Mouse (Mus musculus) urinary bladder, adult 18-20 months (tissue): ENCODE measurements around the gene Wsb1.
"Not testable (repeated sequence)": the region's sequence is repeated elsewhere in the genome, so short reads cannot be mapped to it uniquely, and the experiment has no call there.

ENCODE experiments used
- DNase-seq, 2 experiments: peaks; one replicate each; pipeline ENCODE4 v3.0.0; 2022; ENCODE audit warnings: low spot score in 2 of 2, mixed read lengths in 2 of 2

The Wsb1 gene

DNA sequence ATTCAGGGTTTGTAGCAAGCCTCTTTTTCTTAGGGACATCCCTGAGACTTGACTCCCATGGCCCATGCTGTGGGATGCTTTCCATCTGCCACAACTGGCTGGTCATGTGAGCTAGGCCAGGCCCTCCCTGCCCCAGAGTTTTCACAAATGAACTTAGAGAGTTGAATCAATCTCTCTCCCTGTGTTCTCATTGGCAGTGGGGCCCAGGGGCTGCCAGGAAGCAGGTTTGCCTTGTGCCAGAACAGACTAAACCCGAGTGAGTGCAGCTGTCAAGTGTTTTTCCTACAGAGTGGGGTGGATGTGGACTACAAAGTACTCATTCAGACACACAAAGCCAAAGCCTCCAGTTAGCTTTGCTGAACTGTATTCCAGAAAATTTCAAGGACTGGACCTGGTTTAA, 12.7 kb upstream of the Wsb1 start:
- no peak for DNase-seq

- DNase-seq: no peak
These were observed 9.9 kb upstream of the Wsb1 start for GRCm38 (mm10) chr11:79264376-79264775.

DNA sequence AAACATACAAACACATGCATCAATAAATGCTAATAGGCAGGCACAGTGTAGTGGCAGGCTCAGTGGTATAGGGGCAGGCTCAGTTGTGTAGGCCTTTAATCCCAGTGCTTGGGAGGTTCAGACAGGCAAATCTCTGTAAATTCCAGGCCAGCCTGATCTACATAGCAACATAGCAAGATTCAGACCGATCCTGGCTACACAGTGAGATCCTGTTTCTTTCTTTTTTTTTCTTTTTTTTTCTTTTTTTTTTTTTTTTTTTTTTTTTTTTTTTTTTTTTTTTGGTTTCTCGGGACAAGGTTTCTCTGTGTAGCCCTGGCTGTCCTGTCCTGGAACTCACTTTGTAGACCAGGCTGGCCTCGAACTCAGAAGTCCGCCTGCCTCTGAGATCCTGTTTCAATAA, 5.7 kb upstream of the Wsb1 start:
- DNase-seq: not testable (repeated sequence)

DNA sequence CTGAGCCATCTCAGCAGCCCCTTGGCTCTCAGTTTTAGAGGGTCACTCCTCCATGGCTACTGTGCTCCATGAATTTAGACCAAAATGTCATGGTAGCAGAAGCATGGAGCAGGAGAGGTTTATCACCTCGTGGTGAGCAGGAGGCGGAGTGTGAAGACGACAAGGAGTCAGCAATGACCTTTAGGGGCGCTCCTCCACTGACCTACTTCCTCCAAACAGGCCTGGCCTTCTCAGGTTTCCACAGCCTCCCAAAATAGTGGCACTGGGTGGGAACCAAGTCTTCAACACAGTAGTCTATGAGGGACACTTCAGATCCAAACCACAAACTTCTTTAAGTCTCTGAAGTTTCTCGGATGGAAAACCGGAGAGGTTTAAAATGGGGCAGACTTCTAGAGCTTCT, 4.3 kb upstream of the Wsb1 start:
- no peak for DNase-seq

- DNase-seq: peak; percentile 33 to 62
These were observed 705 bp downstream of the Wsb1 start for GRCm38 (mm10) chr11:79253542-79254390.

DNA sequence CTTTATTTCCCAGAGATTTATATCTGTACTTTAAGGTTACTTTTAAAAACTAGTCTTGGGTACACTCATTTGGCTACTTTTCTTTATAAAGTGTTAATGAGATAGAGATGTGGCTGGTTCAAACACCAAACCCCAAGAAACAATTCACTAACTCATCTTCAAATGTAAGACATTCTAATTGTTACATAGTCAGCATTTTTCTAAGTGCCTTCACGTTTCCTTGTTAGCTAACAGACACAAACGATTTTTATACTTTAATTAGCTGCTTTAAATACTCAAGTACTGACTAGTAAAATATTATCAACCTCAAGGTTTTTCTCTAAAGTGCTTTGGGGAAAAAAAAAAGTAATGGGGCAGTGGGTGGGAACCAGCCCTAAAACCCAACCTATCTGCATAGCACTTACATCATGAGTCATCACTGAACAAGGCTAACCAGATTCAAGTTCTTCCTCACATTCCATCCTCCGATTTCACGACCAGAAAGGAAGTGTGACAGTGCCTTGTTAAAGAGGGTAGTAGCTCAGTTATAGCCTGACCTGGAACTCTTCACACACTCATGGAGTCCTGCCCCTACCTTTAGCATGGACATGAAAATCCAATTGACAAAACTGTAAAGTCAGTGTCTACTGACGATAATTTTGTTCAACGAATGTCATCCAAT, 1.5 kb downstream of the Wsb1 start:
- DNase-seq: no peak

DNA sequence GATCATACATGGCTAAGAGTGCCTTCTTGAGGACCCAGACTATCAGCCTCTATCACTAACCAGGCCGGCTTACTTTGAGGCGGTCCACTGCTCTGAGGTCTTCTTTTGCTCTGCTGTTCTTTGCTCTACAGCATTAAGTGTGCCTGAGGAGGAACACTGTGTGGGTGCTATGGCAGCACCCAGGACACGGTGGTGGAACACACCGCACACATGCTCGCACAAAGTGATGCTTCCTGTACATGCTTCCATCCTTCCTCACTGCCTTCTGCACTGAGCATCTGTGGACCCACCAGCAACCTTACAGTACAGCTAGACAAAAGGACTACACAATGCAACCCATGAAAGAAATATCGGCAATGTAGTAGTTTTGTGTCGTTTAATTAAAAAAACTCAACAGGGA, 15.4 kb downstream of the Wsb1 start:
- DNase-seq: no peak

- no peak for DNase-seq
These were observed 16.1 kb downstream of the Wsb1 start for GRCm38 (mm10) chr11:79238398-79238752.

- DNase-seq: no peak
These were observed 16.6 kb downstream of the Wsb1 start for GRCm38 (mm10) chr11:79237644-79238397.

- no peak for DNase-seq
These were observed 24.3 kb downstream of the Wsb1 start for GRCm38 (mm10) chr11:79230251-79230570.

DNA sequence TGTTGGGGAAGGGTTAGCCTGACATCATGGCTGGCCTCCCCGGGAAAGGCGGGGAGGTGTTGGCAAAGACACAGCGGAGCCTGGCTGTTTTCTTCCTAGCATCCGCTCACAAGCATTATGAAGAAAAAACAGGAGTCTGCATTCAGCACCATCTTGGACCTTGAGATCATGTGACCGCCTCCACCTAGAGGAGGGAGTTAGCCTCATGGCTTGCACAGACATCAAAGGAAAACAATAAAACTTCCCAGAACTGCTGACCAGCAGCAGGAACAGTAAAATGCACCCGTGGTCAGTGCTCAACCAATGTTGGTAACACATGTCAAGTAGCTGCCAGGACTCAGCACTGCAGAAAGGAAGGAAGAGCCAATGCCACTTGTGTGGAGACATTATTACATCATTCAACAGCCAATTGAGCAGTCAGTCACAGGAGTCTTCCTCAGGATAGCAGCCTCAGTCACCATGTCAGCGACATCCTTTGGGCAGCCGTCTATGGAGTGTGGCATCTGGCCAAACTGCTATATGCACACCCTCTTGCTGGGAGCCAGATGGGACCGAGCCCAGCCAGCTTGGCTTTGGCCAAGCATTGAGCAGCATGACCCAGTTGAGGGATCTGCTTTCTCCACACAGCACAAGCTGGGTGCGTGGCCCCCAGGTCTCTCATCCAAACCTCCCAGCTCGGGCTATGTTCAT, 24.8 kb downstream of the Wsb1 start:
- DNase-seq: no peak

- peak in 1 of 2 experiments; percentile 24 for DNase-seq
These were observed 25.4 kb downstream of the Wsb1 start for GRCm38 (mm10) chr11:79229057-79229504.

GRCm38 (mm10) chr11:79228089-79228488, 26.4 kb downstream of the Wsb1 start:
- DNase-seq: no peak

GRCm38 (mm10) chr11:79225371-79226155, 28.9 kb downstream of the Wsb1 start:
- DNase-seq: no peak

GRCm38 (mm10) chr11:79224562-79225280, 29.8 kb downstream of the Wsb1 start:
- DNase-seq: peak; percentile 82 to 91

DNA sequence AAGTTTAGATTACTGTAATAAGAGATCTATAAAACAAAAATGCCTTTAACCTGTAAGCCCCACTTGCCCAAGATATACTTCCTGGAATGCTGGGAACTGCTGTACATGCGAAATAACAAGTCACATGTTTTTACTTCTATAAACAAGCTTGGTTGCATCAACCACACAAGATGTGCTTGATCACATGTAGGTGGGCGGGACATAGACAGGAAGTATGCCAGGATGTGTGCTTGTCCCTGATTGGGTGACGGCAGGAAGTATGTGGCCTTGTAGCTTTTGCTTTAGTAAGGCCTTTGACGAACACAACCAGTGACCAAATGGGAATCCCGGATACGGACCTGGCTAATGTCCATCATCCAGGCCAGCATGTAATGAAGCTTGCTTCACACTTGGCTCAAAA, 31.1 kb downstream of the Wsb1 start:
- no peak for DNase-seq

- DNase-seq: no peak
These were observed 31.8 kb downstream of the Wsb1 start for GRCm38 (mm10) chr11:79222661-79223060.

DNA sequence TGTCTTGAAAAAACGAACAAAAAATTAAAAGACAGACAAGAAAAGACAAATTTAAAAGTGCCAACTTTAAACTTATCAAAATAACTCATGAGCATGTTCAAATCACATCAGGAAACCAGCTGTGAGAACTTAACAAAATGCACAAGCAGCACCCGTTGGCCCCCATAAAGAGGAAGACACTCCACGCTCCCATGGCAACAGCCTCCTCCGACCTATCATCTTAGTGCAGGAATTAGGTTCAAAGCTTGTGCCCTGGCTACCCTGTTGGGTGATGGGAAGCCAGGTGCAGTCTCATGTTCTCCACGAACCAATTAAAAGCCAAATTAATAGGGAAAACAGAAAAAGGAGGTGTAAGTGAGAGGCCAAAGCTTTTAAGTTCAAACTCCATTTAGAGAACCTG, 32.8 kb downstream of the Wsb1 start:
- no peak for DNase-seq

DNA sequence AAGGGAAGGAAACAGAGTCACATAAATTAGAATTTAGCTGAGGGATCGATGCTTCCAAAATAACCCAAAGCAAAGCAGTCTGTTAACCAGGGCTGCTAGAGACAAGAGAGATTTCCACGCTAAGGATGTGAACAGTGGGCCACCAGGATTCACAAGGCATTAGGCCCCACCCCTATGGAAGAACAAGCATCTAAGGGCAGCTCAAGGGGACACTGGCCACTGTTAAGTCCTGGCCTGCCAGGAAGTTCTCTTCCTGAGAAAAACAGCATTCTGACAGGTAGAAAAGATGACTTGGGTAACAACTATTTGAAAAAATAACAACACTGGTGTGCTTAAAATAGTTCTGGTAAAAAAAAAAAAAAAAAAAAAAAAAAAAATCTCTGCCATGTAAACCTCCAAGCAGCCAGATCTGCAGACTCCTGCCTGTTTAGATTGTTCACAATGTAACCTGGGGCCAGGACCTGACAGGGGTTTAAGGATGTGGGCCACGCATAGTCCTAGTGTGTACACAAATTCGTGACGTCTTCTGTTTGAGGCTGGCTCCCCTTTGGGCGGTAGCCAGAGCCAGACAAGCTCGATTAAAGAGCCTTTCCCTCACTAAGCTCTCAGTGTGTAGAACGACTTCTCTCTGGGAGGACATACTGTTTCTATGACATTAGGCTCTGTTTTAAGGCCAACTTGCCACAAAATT, 35.4 kb downstream of the Wsb1 start:
- no peak for DNase-seq

DNA sequence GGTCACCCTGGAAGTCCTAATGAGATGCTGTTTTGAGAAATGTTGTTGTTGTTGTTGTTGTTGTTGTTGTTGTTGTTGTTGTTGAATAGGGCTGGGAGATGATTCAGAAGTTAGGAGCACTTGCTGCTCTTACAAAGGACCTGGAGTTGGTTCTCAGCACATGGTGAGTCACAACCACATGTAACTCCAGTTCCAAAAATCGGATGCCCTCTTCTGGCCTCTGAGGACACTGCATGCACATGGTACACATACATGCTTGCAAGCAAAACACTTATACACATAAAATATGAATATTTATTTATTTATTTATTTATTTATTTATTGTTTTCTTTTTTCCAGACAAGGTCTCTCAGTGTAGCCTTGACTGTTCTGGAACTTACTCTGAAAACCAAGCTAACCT, 36.4 kb downstream of the Wsb1 start:
- no peak for DNase-seq
